Mouse (Mus musculus) retina, embryonic 14.5 days (tissue): Measurements from ENCODE around the gene Rad51b.
A peak's percentile ranks its signal among the peaks of the same experiment; 100 is the strongest.

Source experiments
- DNase-seq: peaks from one replicate; pipeline ENCODE4 v3.0.0-alpha.2; 2015; ENCODE audit warnings: low spot score

Rad51b gene

GRCm38 (mm10) chr12:79531809-79532798 lies 235.0 kb downstream of the Rad51b start:
- no peak for DNase-seq

- no peak for DNase-seq
Measured at GRCm38 (mm10) chr12:79534778-79535177, 237.7 kb downstream of the Rad51b start.

GRCm38 (mm10) chr12:79535532-79536437 lies 238.7 kb downstream of the Rad51b start:
- DNase-seq: no peak

GRCm38 (mm10) chr12:79540176-79540575 lies 243.1 kb downstream of the Rad51b start:
- DNase-seq: no peak

- no peak for DNase-seq
Measured at GRCm38 (mm10) chr12:79541581-79541980, 244.5 kb downstream of the Rad51b start.

- DNase-seq: no peak
Measured at GRCm38 (mm10) chr12:79545063-79545462, 248.0 kb downstream of the Rad51b start.

- DNase-seq: no peak
Measured at GRCm38 (mm10) chr12:79547556-79547955, 250.5 kb downstream of the Rad51b start.

- no peak for DNase-seq
Measured at GRCm38 (mm10) chr12:79548607-79549330, 251.7 kb downstream of the Rad51b start.

- no peak for DNase-seq
Measured at GRCm38 (mm10) chr12:79550049-79550682, 253.1 kb downstream of the Rad51b start.

- DNase-seq: no peak
Measured at GRCm38 (mm10) chr12:79551274-79551673, 254.2 kb downstream of the Rad51b start.

- no peak for DNase-seq
Measured at GRCm38 (mm10) chr12:79553056-79553455, 256.0 kb downstream of the Rad51b start.

- no peak for DNase-seq
Measured at GRCm38 (mm10) chr12:79557904-79558303, 260.8 kb downstream of the Rad51b start.

GRCm38 (mm10) chr12:79558711-79559110 lies 261.6 kb downstream of the Rad51b start:
- no peak for DNase-seq

GRCm38 (mm10) chr12:79559410-79560015 lies 262.4 kb downstream of the Rad51b start:
- no peak for DNase-seq

GRCm38 (mm10) chr12:79560084-79560699 lies 263.1 kb downstream of the Rad51b start:
- no peak for DNase-seq

GRCm38 (mm10) chr12:79560893-79561292 lies 263.8 kb downstream of the Rad51b start:
- DNase-seq: no peak

GRCm38 (mm10) chr12:79574159-79575040 lies 277.3 kb downstream of the Rad51b start:
- peak; percentile 51 for DNase-seq

- no peak for DNase-seq
Measured at GRCm38 (mm10) chr12:79575041-79575541, 278.0 kb downstream of the Rad51b start.

- no peak for DNase-seq
Measured at GRCm38 (mm10) chr12:79577525-79577924, 280.4 kb downstream of the Rad51b start.
